Mouse (Mus musculus) testis, postnatal 10 days (tissue): Measurements from ENCODE around the gene Dclk1.

Experiments
- DNase-seq: peaks from one replicate; pipeline ENCODE4 v3.0.0; 2021; ENCODE audit warnings: low spot score

Dclk1 gene

GRCm38 (mm10) chr3:55260139-55260538 is 18.0 kb downstream of the Dclk1 start:
- DNase-seq = no peak

DNA sequence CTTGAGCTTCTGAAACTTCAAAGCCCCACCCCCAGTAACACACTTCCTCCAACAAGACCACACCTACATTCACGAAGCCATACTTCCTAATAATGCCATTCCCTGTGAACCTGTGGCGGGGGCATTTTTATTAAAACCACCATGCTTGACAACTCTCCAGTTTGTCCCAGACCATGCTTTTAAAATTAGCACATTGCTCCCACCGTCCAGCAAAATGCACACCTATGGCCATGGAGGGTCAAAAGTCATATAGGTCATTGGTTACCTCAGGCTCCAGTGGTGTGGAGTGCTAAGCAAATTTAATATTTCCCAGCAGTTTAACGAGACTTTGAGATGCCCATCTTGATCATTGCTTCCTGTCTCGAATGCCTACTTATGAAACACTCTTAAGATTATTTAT is 23.9 kb downstream of the Dclk1 start:
- no peak for DNase-seq

DNA sequence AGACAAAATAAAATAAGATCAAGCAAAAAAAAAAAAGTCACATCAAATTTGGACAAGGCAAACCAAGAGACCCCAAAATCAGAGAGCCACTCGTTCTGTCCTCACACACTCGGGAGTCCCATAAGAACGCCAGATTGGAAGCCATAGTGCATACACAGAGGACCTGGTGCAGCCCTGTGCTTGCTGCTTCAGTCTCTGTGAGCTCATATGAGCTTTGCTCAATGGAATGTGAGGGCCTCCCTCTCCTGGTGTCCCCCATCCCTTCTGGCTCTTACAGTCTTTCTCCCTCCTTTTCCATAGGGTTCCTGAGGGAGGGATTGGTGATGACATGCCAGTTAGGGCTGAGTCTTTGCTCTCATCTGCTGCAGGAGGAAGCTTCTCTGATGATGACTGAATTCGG is 27.6 kb downstream of the Dclk1 start:
- DNase-seq = no peak

DNA sequence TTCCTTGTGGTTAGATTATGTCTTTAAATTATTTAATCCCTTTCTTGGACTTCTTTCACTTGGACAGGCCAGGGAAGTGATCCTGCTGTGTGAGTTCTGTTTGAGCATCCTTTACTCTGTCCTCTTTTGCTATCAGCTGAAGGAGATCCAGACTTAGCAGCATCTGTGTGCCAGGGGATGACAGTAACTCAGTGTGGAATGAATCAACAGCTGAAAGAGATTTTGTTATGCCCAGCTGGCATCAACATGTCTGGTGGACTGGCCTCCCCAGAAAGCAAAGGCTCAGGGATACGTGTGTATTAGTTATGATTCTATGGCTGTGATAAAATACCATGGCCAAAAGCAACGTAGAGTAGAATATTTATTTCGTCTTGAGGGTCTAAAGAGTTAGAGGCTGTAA is 28.2 kb downstream of the Dclk1 start:
- DNase-seq = no peak

GRCm38 (mm10) chr3:55270920-55271319 is 28.8 kb downstream of the Dclk1 start:
- no peak for DNase-seq

DNA sequence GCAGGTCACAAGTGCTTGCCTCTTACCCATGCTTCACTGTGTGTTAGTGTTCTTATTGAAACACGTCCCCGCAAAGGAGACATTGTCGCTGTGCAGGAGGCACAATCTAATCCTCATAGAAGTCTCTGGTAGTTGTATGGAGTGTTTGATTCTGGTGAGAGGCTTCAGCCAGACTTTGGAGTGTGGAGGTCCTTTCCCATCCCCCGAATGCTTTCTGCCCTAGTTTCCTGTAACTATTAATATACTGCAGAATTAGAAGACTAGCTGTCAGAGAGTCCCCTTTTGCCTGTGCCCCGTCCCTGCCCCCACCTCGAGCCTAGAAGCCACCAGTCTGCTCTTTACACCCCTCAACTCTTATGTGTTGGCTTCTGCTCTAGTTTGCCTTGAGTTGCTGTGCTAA is 30.4 kb downstream of the Dclk1 start:
- no peak for DNase-seq

DNA sequence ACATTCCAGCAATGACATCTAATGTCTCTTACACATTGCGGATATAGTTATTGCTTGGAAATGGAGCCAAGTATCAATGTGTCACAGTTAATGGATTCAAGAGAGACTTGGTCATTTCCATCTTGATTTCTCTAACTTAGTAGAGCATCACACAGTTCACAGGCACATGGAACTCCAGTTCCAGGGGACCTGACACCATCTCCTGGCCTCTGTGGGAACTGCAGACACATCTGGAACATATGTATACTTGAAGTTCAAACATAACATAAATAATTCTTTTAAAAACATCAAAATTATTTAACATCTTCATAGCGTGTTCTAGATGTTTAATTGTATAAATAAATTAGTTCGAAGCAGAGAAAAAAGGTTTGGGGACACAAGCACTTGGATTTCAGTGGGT is 34.3 kb downstream of the Dclk1 start:
- DNase-seq = no peak

GRCm38 (mm10) chr3:55276851-55277250 is 34.7 kb downstream of the Dclk1 start:
- DNase-seq = no peak

DNA sequence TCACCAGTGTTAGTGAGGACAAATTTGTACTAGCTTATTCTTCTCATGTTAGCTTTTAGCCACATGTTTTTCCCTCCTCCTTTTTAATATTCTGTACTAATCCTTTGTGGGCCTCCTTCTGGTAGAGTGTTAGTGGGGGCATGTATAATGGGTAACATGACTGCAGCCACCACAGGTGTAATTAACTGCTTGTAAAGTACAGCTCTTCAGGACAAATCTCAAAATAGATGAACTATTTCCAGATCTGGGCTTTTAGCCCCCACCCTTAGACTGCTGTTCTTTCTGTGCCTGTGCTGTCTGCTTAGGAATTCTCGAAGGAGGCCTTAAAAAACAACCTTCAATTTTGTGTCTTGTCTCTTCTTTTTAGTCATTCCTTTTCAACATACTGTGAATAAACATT is 35.7 kb downstream of the Dclk1 start:
- no peak for DNase-seq

DNA sequence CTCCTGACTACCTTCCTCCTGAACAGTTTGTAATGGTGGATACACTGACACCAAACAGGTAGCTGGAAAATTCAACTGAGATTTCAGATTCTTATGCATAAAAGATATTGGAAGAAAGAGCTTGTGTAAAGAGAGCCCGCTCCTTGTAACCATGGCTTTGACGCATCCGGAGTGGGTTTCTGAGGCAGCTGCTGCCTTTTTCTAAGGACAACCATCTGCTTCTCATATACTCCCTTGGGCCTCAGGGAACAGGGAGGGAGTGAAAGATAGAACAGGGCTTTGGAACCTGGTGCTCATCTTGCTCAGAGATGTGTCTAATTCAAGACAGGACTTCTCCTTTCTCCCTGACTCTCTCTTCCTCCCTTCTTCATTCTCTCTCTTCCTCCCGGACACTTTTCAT is 37.8 kb downstream of the Dclk1 start:
- no peak for DNase-seq

DNA sequence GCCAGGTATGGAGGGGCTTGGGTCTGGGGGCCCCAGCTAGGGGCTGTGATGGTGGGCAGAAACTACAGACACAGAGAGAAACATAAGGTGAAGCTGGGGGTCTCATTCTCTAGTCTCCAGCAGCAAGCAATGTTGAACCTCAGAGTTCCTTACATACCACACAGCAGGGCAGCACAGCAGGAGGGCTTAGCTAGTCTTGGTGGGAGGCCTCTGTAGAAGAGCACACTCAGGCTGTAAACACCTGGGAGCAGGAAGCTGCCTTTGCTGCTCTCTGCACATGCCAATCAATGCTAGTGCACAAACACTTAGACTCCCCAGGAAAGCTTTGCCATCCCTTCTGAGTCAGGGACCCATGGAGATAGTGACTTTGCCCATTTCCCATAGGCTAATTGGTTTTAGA is 38.3 kb downstream of the Dclk1 start:
- DNase-seq = no peak

- DNase-seq = no peak
Measured at GRCm38 (mm10) chr3:55284215-55284614, 42.1 kb downstream of the Dclk1 start.

DNA sequence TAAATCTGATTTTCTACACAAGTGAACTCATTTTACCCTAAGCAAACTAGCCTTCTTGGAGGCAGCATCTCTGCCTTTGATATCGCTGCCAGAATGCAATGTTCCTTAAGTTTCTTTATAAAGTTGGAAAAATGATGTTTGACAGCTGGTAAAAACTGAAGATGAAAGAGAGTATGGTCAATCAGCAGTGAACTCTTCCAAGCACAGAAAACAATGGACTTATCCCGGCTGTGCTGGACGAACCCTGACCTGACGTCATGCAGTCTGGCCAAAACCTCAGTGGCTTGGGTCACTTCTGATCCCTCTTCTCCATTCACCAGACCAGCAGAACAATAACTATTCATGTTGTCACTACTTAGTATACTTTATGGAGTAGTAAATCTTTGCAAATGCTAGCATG is 46.6 kb downstream of the Dclk1 start:
- no peak for DNase-seq

DNA sequence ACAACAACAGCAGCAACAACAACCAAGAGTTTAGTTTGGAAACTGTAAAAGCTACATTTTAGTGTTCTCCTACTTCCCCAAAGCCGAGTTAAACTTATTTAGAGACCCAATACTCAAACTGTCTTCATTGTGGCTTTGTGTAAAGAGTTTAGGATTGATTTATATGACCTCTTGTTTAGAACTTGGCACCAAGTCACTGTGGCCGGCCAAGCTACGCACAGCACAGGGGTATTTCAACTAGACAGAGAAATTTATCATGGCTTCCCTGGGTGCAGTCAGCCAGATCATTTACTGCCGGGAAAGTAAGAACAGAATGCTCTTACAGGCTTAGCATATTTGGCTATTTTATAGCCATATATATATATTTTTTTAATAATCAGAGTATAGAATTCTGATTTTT is 49.8 kb downstream of the Dclk1 start:
- no peak for DNase-seq

DNA sequence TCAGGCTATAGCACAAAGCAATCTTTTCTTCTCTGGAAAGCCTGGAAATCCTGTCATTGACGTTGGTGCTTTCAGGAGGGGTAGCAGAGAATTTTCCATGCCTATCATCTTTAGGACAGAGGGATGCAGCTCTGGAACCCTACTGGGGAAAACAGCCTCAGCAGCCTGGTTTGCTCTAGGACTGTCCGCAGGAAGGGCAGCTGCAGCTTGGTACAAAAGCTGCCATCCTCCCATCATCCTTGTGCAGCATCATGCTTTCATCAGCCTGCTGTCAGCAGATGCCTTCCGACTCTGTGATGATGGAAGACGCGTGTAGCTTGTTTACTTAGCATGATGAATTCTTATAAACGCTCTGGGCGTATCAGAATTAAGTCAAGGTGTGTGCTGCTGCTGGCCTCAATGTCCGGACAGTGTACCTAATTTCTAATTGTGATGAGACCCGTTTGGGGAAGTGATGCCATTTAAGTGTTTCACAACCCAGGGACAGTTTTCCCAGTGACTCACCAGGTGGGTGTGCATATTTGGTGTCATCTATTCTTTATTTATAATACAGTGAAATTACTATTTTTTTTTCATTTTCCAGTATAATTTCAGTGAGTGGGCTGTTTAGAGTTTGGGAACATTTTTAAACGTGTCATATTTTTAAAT is 50.7 kb downstream of the Dclk1 start:
- no peak for DNase-seq

- no peak for DNase-seq
Measured at GRCm38 (mm10) chr3:55305653-55306052, 63.5 kb downstream of the Dclk1 start.

- no peak for DNase-seq
Measured at GRCm38 (mm10) chr3:55307553-55308177, 65.5 kb downstream of the Dclk1 start.

- DNase-seq = no peak
Measured at GRCm38 (mm10) chr3:55309961-55310360, 67.8 kb downstream of the Dclk1 start.

- DNase-seq = no peak
Measured at GRCm38 (mm10) chr3:55315827-55316226, 73.7 kb downstream of the Dclk1 start.

DNA sequence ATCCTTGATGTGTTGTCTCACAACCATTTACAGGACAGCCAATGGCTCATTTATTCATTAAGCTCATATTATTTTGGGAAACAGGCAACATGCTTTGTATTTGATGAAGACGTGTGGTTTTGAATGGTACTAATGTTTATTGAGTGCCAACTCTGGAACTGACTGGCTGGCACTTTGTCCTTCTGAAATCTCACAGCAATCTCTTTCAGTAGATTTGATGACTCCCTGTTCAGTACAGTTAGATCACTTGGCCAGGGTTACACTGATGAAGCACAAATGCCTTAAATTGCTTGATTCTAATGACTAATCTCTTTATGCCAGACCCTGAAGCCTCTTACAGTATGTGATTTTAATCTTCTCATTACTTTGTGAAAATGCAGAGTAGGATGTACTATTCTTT is 75.9 kb downstream of the Dclk1 start:
- DNase-seq = no peak

DNA sequence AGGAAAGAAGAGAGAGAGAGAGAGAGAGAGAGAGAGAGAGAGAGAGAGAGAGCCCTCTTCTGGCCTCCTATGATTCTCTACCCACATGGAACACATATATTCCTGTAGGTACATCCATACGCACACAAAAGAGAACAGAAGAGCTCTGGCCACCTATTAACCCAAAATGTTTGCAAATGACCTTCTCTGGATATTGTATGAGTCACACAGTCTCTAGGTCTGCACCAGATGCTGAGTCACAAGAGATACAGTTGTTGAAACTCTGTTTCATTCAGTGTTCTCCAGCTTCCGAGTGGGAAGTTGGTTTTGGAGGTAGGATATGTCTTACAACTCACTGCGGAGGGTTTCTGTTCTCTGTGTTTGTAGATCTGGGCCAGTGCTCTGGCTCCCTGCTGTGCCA is 78.4 kb downstream of the Dclk1 start:
- no peak for DNase-seq

DNA sequence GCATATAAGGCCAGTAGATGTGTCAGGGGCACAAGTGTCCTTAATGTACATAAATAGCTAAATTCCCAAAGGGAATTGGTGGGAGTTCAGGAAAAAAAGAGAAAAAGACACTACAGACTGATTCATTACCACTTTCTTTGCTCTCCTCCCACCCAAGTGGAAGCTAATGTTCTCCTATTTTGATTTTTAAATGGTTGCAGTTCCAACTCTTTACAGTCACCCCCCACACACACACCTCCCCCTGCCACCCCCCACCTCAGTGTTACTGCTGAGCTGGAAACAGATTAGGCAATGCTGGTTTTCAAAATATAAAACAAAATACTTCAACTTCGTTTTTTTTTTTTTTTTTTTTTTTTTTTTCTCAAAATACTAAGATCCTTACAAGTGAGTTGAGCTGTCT is 81.9 kb downstream of the Dclk1 start:
- DNase-seq = no peak

- no peak for DNase-seq
Measured at GRCm38 (mm10) chr3:55330496-55330895, 88.3 kb downstream of the Dclk1 start.

DNA sequence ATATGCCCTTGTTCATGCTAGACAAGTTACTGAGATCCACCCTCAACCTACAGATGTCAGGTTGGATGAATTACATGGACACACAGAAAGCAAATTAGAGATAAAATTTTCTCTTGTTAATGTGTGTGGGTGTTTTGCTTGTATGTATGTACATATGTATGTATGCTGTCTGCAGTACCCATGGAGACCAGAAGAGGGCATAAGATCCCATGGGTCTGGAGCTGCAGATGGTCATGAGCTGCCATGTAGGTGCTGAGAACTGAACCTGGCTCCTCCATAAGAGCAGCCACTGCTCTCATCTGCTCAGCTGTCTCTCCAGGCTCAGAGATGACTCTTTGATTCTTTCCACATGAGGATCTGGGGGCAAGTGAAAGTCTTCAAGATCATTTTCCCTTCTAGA is 89.5 kb downstream of the Dclk1 start:
- no peak for DNase-seq
